Mouse (Mus musculus): ENCODE results near the gene Palmd.

DNA sequence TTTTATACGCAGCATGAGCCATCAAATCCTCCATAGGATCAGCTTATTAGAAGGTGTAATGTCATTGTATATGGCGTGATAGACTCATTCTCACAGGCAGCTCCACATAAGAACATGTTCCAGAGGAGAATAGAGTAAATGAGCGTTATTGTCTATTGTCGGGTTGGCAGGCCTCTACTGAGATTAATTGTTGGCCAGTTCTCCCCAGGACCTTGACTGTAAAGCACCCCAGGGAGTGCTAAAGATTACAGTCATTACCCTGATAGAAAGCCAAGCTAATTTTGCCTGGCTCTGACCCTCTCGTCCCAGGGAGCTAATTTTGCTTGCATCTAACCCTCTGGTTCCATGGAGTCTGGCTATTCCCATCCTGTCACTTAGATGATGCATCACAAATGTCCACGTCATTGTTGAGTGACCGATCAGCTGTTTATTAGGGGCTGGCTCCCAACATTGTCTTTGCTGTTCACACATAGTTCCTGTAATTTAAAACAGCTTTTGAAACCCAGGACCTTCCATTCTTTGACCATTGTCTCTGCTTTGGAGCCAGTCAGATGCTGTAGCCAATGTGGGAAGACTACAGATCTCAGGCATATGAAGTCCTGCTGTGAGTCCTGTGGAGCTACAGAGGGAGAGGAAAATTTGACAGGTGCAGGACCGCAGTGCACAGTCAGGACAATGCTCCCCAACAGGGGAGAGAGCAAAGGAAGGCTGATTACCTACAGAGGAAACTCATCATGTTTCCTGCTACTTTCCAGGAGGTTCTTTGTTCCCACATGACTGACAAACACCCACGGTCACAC is 33.1 kb upstream of the Palmd start:
- TF ChIP-seq CTCF (IDR thresholded peaks at IDR 0.05) (no peak), EP300 (IDR thresholded peaks at IDR 0.05) (no peak)

Measured in lung, postnatal 0 days (tissue).